Mouse (Mus musculus): ENCODE measurements at regions not wholly inside any gene's neighbourhood (a gene's known extent, or its start where the extent isn't known, plus 50 kb on each side); places are given as distances from the start of the nearest gene placed in this dataset.

DNA sequence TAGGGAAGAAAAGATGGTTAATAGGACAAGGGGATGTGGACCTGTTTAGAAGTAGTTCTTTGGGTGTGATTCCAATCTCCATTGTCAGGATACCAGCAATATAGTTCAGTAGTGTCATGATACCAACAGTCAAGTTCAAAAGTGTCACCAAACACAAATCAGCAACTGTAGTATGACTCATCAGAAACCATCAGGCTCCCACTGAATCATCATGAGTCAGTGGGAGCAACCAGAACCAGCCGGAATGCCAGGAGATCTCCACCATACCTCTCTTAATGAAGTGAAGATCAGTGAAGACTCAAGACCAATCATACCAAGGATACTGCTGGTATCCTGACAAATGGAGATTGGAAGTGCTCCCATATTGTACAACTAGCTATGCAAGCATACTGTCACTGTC, 410.5 kb downstream of the Rnf144b start:
- TF ChIP-seq CTCF (IDR thresholded peaks at IDR 0.05; ENCODE audit: low read depth) (no peak), EP300 (IDR thresholded peaks at IDR 0.05; ENCODE audit: low read depth) (no peak)

Measured in liver, postnatal 0 days (tissue).